Mouse (Mus musculus) spleen, postnatal 36 days (tissue): ENCODE measurements around the gene Mesd.

Experiments
- DNase-seq, 2 experiments: peaks; one replicate each; pipeline ENCODE4 v3.0.0; 2022; ENCODE audit warnings: low spot score in 2 of 2, mixed read lengths in 1 of 2

Mesd gene

DNA sequence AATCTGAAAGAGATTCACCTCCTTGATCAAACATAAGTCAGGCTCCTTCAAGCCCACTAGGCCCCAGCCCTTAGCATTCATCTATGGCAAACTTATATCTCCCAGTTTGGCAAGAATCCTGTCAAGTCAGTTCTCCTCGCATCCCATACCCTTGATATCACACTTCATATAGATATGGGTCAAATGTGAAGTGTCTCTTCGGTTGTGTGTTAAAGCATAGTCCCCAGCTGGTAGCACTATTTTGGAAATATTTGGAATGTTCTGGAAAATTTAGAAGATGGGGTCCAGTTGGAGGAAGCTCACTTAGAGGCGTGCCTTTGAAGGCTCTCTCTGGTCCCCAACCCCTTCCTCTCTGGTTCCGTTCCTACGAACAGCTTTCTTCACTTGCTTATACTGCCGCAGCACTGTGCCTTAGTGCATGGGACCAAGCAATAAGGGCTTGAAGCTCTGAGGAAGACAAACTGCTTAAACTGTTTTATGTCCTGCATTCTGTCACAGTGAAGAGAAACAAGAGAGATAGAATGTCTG, 29.2 kb downstream of the Mesd start:
- no peak for DNase-seq

DNA sequence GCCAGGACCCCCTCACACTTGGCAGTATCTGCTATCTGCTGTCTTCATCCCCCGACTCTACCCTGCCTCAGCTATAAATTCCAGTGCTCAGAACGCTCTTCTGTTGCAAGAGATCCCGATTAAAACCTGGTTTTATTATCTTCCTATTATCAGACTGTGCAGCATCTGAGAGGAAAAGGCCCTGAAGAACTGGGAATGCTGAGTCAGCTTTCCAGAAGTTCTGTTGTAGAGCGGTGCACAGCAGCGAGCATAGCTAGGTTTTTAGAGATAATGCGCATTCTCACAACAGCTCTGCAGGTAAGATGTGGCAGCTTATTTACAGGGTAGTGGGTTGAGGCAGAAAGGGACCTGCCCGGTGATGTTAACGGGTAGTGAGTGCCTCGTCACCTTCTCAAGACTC, 29.7 kb downstream of the Mesd start:
- DNase-seq = no peak

DNA sequence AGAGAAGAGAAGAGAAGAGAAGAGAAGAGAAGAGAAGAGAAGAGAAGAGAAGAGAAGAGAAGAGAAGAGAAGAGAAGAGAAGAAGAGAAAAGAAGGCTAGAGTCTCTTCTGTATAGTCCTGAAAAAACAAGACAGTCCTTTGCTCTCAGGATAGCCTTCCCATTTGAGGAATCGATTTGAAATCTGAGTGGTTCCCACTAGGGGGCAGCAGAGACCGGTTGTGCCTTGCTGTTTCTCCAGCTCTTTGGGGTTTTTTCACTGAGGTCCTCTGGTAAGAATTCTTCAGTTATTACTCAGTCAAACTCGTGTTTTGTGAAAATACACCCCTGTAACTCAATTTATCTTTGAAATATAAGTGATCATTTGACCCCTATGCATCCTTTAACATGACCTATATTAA, 30.3 kb downstream of the Mesd start:
- DNase-seq = peak; percentile 57 to 64

- no peak for DNase-seq
Observed at GRCm38 (mm10) chr7:83920241-83920640, 36.0 kb downstream of the Mesd start.

DNA sequence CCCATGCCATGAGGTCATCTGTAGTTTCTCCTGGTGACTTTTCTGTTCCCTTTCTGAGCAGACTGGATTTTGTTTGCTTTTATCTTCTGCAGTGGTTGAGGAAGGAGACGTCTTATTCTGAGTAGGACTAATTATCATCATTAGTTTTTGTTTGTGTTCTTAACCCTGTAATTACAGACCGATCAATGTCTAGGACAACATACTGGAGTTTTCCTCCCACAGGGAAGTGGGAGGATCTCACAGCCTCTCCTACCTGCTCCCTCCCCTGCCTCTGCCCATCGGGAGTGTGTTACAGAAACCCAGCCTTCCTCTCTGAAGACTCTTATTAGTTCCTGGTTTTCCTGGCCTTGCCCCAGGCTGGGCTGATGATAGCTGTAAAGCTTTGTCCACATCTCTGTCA, 37.4 kb downstream of the Mesd start:
- DNase-seq = no peak

DNA sequence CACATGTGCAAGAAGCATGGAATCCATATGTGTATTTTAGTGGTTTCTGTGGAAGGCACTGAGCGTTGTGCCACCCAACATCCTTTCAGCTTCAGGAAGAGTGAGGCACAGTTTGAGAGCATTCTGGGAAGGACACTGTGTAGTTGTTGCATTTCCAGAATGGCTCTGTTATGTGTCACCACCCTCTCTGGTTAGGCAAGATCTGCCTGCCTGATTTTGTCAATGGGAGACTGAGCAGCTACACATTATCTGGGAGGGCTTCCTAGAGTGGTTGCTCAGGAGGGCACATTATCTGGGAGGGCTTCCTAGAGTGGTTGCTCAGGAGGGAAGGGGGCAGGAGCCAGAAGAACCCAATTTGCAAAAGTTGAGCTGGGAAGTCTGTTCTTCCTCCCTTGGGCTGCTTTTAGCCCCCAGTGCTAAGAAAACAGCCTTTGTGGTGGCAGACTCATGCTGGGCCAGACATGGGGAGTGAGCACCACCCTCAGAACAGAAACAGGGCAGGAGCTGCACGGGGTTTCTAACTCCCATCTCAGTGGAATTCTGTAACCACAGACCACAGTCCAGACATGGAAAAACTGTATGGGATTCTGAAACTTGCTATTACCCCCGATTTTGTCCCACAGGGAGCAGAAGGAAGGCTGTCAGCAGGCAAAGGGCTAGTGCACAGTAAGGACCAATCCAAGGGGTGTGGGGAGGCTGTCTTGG, 54.9 kb downstream of the Mesd start:
- no peak for DNase-seq

DNA sequence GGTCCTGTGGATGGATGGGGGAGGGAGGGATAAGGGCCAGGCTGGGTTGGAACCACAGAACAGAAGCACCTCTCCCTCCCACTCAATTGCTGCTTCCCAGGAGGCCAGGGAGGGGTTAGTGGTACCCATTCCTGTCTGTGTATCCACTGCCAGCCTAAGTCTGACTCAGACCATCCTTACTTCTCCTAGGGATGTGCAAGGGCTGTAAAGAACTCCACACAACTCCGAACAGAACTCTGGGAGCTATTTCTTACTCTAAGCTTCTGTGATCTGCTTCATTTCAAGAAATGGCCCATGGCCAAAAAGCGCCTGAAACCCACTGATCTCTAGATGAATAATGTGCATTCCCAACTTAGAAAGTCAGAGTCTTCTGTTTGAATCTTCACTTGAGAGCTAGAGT, 55.9 kb downstream of the Mesd start:
- no peak for DNase-seq

DNA sequence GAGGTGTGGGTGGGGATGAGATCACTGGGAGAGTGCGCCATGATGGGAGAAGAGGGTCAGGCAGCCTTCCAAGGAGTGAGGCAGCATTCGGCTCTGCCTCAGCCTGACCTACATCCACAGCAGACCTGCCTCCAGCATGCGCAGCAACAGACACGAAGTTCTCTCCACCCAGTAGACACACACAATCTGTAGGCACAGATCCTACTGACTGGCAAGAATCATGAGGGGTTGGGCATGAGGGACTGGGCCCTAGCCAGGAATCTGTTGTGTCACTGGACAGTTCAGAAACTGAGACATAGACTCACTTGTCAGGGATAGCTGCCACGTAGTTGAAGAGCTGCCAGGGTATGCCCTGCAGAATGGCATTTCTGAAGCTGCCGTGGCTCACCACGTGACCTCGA, 57.4 kb downstream of the Mesd start:
- no peak for DNase-seq

GRCm38 (mm10) chr7:83948743-83949142, 64.5 kb downstream of the Mesd start:
- DNase-seq = no peak

GRCm38 (mm10) chr7:83949662-83950061, 65.4 kb downstream of the Mesd start:
- no peak for DNase-seq
